Mouse (Mus musculus) MEL (cell line): ENCODE data around the gene Tgfbr3l. TPM values are rescaled to one million over a fixed set of nuclear protein-coding genes. Genes with fewer than 3 reads are reported as not detected.

Experiments used
- DNase-seq: peaks from one replicate; pipeline ENCODE4 v3.0.0; 2011; ENCODE audit warnings: low read depth, low spot score
- H3K27ac ChIP-seq: 2 replicates; pipeline ENCODE4 v1.5.1; 2012; ENCODE audit warnings: low read depth, mild to moderate bottlenecking, control low read depth, low read length, moderate library complexity; ENCODE audit not compliant: control insufficient read depth
- H3K27me3 ChIP-seq, 2 experiments: fragments of 150-350 bp in 1 of 2; sonication (generic) in 1 of 2; 2 replicates each; pipeline ENCODE4 v1.6.1; 2012; ENCODE audit warnings: low read length in 2 of 2, mild to moderate bottlenecking in 2 of 2, improper control_type of control experiment in 1 of 2, moderate library complexity in 1 of 2; ENCODE audit not compliant: insufficient read depth in 2 of 2, control insufficient read depth in 1 of 2
- H3K36me3 ChIP-seq, 2 experiments: 2 replicates each; pipeline ENCODE4 v1.6.1; 2012 to 2014; ENCODE audit warnings: low read length in 2 of 2, improper control_type of control experiment in 1 of 2, inconsistent platforms in 1 of 2, mild to moderate bottlenecking in 1 of 2; ENCODE audit not compliant: insufficient read depth in 2 of 2, control insufficient read depth in 1 of 2
- H3K4me1 ChIP-seq, 2 experiments: fragments of 150-350 bp in 1 of 2; sonication (generic) in 1 of 2; 2 replicates each; pipeline ENCODE4 v1.6.1; 2012; ENCODE audit warnings: low read length in 2 of 2, improper control_type of control experiment in 1 of 2, mild to moderate bottlenecking in 1 of 2; ENCODE audit not compliant: insufficient read depth in 2 of 2, control insufficient read depth in 1 of 2
- H3K4me3 ChIP-seq, 2 experiments: fragments of 150-350 bp in 1 of 2; sonication (generic) in 1 of 2; 2 replicates each; pipeline ENCODE4 v1.5.1; 2012; ENCODE audit warnings: low read depth in 2 of 2, low read length in 2 of 2, mild to moderate bottlenecking in 2 of 2, moderate library complexity in 2 of 2, control low read depth in 1 of 2, improper control_type of control experiment in 1 of 2; ENCODE audit not compliant: control insufficient read depth in 1 of 2, insufficient read depth in 1 of 2
- H3K79me2 ChIP-seq: 2 replicates; pipeline ENCODE4 v1.6.1; 2012; ENCODE audit warnings: mild to moderate bottlenecking, low read length, moderate library complexity; ENCODE audit not compliant: control insufficient read depth, poor library complexity, insufficient read depth
- H3K9ac ChIP-seq: 2 replicates; pipeline ENCODE4 v1.6.1; 2012; ENCODE audit warnings: low read depth, mild to moderate bottlenecking, control low read depth, low read length, moderate library complexity; ENCODE audit not compliant: control insufficient read depth, poor library complexity, severe bottlenecking
- H3K9me3 ChIP-seq: fragments of 150-350 bp; sonication (generic); replicated peaks from 2 replicates; pipeline ENCODE4 v1.6.1; 2012; ENCODE audit warnings: mild to moderate bottlenecking, low read length, improper control_type of control experiment, moderate library complexity; ENCODE audit not compliant: insufficient read depth
- BHLHE40 ChIP-seq: IDR thresholded peaks from 2 replicates; pipeline ENCODE4 v1.6.1; 2012; ENCODE audit warnings: low read depth, mild to moderate bottlenecking, inconsistent platforms, low read length, improper control_type of control experiment, borderline replicate concordance
- CHD1 ChIP-seq: IDR thresholded peaks from 2 replicates; pipeline ENCODE4 v1.6.1; 2012; ENCODE audit warnings: low read depth, mild to moderate bottlenecking, inconsistent platforms, low read length, improper control_type of control experiment
- EP300 ChIP-seq, 2 experiments: IDR thresholded peaks; 2 replicates each; pipeline ENCODE4 v1.6.1; 2011; ENCODE audit warnings: improper control_type of control experiment in 2 of 2, low read length in 2 of 2, low read depth in 1 of 2, mild to moderate bottlenecking in 1 of 2
- GATA1 ChIP-seq: IDR thresholded peaks from 2 replicates; pipeline ENCODE4 v1.6.1; 2011; ENCODE audit warnings: low read depth, low read length, improper control_type of control experiment
- HCFC1 ChIP-seq: IDR thresholded peaks from 2 replicates; pipeline ENCODE4 v1.6.1; 2012; ENCODE audit warnings: low read depth, mild to moderate bottlenecking, inconsistent platforms, low read length, improper control_type of control experiment, moderate library complexity
- KAT2A ChIP-seq: conservative IDR thresholded peaks from 2 replicates; pipeline ENCODE4 v1.6.1; 2012; ENCODE audit warnings: low read depth, low read length, improper control_type of control experiment, inconsistent platforms
- MAFK ChIP-seq: IDR thresholded peaks from 2 replicates; pipeline ENCODE4 v1.6.1; 2011; ENCODE audit warnings: low read depth, mild to moderate bottlenecking, low read length, improper control_type of control experiment, borderline replicate concordance
- MAX ChIP-seq: IDR thresholded peaks from 2 replicates; pipeline ENCODE4 v1.6.1; 2011; ENCODE audit warnings: low read length, improper control_type of control experiment
- MXI1 ChIP-seq: IDR thresholded peaks from 2 replicates; pipeline ENCODE4 v1.6.1; 2011; ENCODE audit warnings: mild to moderate bottlenecking, low read depth, low read length, improper control_type of control experiment
- MYB ChIP-seq: IDR thresholded peaks from 2 replicates; pipeline ENCODE4 v1.6.1; 2011; ENCODE audit warnings: mild to moderate bottlenecking, low read depth, low read length, improper control_type of control experiment
- MYC ChIP-seq: IDR thresholded peaks from 2 replicates; pipeline ENCODE4 v1.6.1; 2011; ENCODE audit warnings: low read depth, mild to moderate bottlenecking, low read length, improper control_type of control experiment, moderate library complexity
- NRF1 ChIP-seq: IDR thresholded peaks from 2 replicates; pipeline ENCODE4 v1.6.1; 2014; ENCODE audit warnings: low read depth, mild to moderate bottlenecking, inconsistent platforms, low read length, improper control_type of control experiment, moderate library complexity; ENCODE audit not compliant: poor library complexity, insufficient read depth, severe bottlenecking
- POLR2A ChIP-seq, 2 experiments: IDR thresholded peaks; 2 replicates each; pipeline ENCODE4 v1.6.1; 2011 to 2012; ENCODE audit warnings: low read length in 2 of 2, mild to moderate bottlenecking in 2 of 2, control low read depth in 1 of 2, improper control_type of control experiment in 1 of 2, low read depth in 1 of 2, moderate library complexity in 1 of 2; ENCODE audit not compliant: control insufficient read depth in 1 of 2, insufficient read depth in 1 of 2, poor library complexity in 1 of 2
- RCOR1 ChIP-seq: IDR thresholded peaks from 2 replicates; pipeline ENCODE4 v1.6.1; 2012; ENCODE audit warnings: low read depth, mild to moderate bottlenecking, inconsistent platforms, low read length, improper control_type of control experiment
- SIN3A ChIP-seq: IDR thresholded peaks from 2 replicates; pipeline ENCODE4 v1.6.1; 2012; ENCODE audit warnings: low read length, improper control_type of control experiment, inconsistent platforms
- TAL1 ChIP-seq: IDR thresholded peaks from 2 replicates; pipeline ENCODE4 v1.6.1; 2012; ENCODE audit warnings: mild to moderate bottlenecking, inconsistent platforms, low read length, moderate library complexity, mixed read lengths
- TBP ChIP-seq: IDR thresholded peaks from 2 replicates; pipeline ENCODE4 v1.8.0; 2011; ENCODE audit warnings: low read depth, low read length, improper control_type of control experiment
- TCF12 ChIP-seq: IDR thresholded peaks from 2 replicates; pipeline ENCODE4 v1.6.1; 2014; ENCODE audit warnings: low read depth, mild to moderate bottlenecking, inconsistent platforms, low read length, improper control_type of control experiment, moderate library complexity
- USF1 ChIP-seq: IDR thresholded peaks from 2 replicates; pipeline ENCODE4 v1.6.1; 2014; ENCODE audit warnings: low read depth, mild to moderate bottlenecking, inconsistent platforms, low read length, improper control_type of control experiment, moderate library complexity
- ZC3H11A ChIP-seq: IDR thresholded peaks from 2 replicates; pipeline ENCODE4 v1.6.1; 2012; ENCODE audit warnings: low read depth, mild to moderate bottlenecking, inconsistent platforms, low read length, improper control_type of control experiment
- ZKSCAN1 ChIP-seq: IDR thresholded peaks from 2 replicates; pipeline ENCODE4 v1.6.1; 2012; ENCODE audit warnings: low read depth, mild to moderate bottlenecking, inconsistent platforms, low read length, improper control_type of control experiment, moderate library complexity
- ZNF384 ChIP-seq: IDR thresholded peaks from 2 replicates; pipeline ENCODE4 v1.6.1; 2012; ENCODE audit warnings: low read depth, mild to moderate bottlenecking, inconsistent platforms, low read length, improper control_type of control experiment
- polyA plus RNA-seq, 2 experiments: library from polyadenylated mRNA; stranded (reverse) in 1 of 2; unstranded in 1 of 2; fragments of >175 nt in 1 of 2; fragments of >200 nt in 1 of 2; gene quantifications; 2 replicates each; pipeline versions ENCODE4 v1.2.1 to v1.2.4; 2012; ENCODE audit warnings: low replicate concordance in 2 of 2, low read depth in 1 of 2; ENCODE audit not compliant: insufficient read length in 2 of 2, insufficient read depth in 1 of 2, missing spikeins in 1 of 2
- total RNA-seq: library from RNA; depleted of rRNA; stranded (reverse); fragments of 300-350 nt; gene quantifications from 2 replicates; pipeline ENCODE4 v1.2.3, GENCODE M21; 2012

Tgfbr3l gene
- total and polyA plus RNA-seq, 3 experiments, result 2.2 to 14.2 TPM; not detected in 1

DNA sequence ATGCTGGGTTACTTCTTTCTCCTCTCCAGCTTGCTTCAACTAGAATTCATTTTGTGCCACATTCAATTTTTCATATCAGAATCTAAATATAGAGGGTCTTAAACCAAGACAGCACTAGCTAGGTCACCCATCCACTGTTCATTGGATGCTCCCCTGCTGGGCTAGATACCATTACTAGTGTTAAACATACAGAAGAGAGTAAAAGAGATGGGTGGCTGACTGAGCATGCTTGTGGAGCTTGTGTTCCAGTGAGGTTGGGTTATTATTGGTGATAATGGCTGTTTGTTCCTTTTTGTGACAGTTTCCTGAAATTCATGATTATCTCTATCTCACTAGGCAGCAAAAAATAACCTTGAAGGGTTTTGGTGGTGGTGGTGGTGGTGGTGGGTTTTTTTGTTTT lies 26.0 kb upstream of the Tgfbr3l start:
- H3K4me1 ChIP-seq, result peaks cover 6 to 15% of the 10 kb centered on the region in 2 experiments
- H3K27me3 ChIP-seq, result no peaks in the 10 kb centered on the region; a peak in 1 of 4 replicates
- no peak overlapping the region for H3K9ac ChIP-seq
- DNase-seq, result peak; percentile 55
- TF ChIP-seq EP300 (IDR thresholded peaks at IDR 0.05; ENCODE audit: low read depth in 1 of 2, low read length in 2 of 2), result peak; percentile 10 to 32; a peak in 1 of 4 replicates
- TF ChIP-seq SIN3A, result 0 out of 2 replicates have a peak, but pooled peaks have one; percentile 30
- no peak for TF ChIP-seq POLR2A (IDR thresholded peaks at IDR 0.05; ENCODE audit: control insufficient read depth in 1 of 2, insufficient read depth in 1 of 2, low read depth in 1 of 2, low read length in 2 of 2, poor library complexity in 1 of 2)
- no peak for TF ChIP-seq TCF12
- TF ChIP-seq ZNF384, result peak; percentile 46
- no peak for TF ChIP-seq BHLHE40
- no peak for TF ChIP-seq KAT2A
- no peak for TF ChIP-seq USF1
- no peak for TF ChIP-seq CHD1
- TF ChIP-seq MYC, result peak; percentile 54; the same call in 1 of the 2 replicates
- TF ChIP-seq RCOR1, result 0 out of 2 replicates have a peak, but pooled peaks have one; percentile 20
- TF ChIP-seq MAX, result 0 out of 2 replicates have a peak, but pooled peaks have one; percentile 24
- TF ChIP-seq MXI1, result peak; percentile 50; the same call in 1 of the 2 replicates
- peak; percentile 47; the same call in 1 of the 2 replicates for TF ChIP-seq NRF1
- TF ChIP-seq TAL1, result no peak
- TF ChIP-seq GATA1, result 0 out of 2 replicates have a peak, but pooled peaks have one; percentile 10
- H3K27ac ChIP-seq, result no peak overlapping the region
- H3K36me3 ChIP-seq, result peaks cover 0 to 12% of the 10 kb centered on the region in 2 experiments; a peak in 2 of 4 replicates
- H3K9me3 ChIP-seq, result no peaks in the 10 kb centered on the region
- no peaks in the 10 kb centered on the region for H3K79me2 ChIP-seq
- no peak overlapping the region for H3K4me3 ChIP-seq

DNA sequence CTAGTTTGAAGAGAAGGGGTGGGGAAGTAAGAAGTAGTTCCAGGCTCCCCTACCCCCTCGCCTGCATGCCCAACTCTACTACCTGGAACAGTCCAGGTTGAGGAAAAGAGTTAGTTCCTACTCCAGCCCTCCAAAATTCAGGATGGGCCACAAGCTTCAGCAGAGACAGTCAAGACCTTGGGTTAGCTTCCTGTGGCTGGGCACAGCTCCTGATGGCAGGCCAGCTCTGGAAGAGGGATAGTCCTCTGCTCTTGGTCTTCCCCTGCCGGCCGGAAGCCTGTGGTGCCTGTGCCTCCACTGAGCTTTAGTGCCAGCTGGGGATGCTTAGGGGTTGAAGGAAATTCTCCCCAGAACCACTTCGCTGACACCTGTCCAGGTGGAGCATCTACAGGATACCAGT lies 21.7 kb upstream of the Tgfbr3l start:
- H3K4me3 ChIP-seq, result peak overlapping the region in 1 of 2 experiments; percentile 57; a peak in 1 of 4 replicates
- DNase-seq, result no peak
- H3K4me1 ChIP-seq, result peaks cover 6 to 33% of the 10 kb centered on the region in 2 experiments
- no peaks in the 10 kb centered on the region for H3K9me3 ChIP-seq
- H3K79me2 ChIP-seq, result no peaks in the 10 kb centered on the region
- H3K27ac ChIP-seq, result no peak overlapping the region
- H3K9ac ChIP-seq, result no peak overlapping the region
- TF ChIP-seq ZC3H11A (no peak), MYB (no peak), MXI1 (no peak), CHD1 (no peak), ZKSCAN1 (no peak), ZNF384 (no peak), HCFC1 (no peak), TBP (no peak), MAFK (no peak), USF1 (no peak)
- peaks cover 0 to 10% of the 10 kb centered on the region in 2 experiments; a peak in 2 of 4 replicates for H3K36me3 ChIP-seq
- no peaks in the 10 kb centered on the region; a peak in 1 of 4 replicates for H3K27me3 ChIP-seq
